Mouse (Mus musculus): ENCODE measurements around the gene Slfn14. TPM values are rescaled to one million over a fixed set of nuclear protein-coding genes. Genes with fewer than 3 reads are reported as not detected.

Slfn14 gene
- under 1 TPM in 1 of 2 experiments, not detected in 1; 0.08 TPM for polyA plus RNA-seq (2017; shearing (Covaris generic))

DNA sequence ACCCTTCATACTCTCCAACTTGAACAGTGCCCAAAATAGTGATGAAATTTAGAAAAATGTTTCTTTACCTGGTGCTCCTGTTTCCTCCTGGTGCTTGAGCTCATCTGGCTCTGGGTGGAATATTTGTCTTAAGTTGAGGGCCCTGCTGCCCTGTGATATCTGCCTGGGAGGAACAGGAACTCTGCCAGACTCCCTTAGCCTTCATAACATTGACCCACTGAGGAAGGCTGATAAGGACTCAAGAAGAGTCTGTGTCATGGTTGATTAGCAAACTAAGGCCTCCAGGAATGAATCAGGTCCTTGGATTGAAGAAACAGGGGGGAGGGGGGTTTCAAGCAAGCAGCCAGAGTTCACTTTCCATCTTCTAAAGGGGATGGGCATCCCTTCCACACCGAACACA is at the start of gene Slfn14:
Gene Slfn14 (minus strand): TSS at position 161 of the 400 bp plus-strand sequence.

GRCm38 (mm10) chr11:83302526-83303251 is 16.2 kb upstream of the Slfn14 start, which contains the start of gene Pex12:
Pex12 (minus strand) TSS chr11:83302586.

DNA sequence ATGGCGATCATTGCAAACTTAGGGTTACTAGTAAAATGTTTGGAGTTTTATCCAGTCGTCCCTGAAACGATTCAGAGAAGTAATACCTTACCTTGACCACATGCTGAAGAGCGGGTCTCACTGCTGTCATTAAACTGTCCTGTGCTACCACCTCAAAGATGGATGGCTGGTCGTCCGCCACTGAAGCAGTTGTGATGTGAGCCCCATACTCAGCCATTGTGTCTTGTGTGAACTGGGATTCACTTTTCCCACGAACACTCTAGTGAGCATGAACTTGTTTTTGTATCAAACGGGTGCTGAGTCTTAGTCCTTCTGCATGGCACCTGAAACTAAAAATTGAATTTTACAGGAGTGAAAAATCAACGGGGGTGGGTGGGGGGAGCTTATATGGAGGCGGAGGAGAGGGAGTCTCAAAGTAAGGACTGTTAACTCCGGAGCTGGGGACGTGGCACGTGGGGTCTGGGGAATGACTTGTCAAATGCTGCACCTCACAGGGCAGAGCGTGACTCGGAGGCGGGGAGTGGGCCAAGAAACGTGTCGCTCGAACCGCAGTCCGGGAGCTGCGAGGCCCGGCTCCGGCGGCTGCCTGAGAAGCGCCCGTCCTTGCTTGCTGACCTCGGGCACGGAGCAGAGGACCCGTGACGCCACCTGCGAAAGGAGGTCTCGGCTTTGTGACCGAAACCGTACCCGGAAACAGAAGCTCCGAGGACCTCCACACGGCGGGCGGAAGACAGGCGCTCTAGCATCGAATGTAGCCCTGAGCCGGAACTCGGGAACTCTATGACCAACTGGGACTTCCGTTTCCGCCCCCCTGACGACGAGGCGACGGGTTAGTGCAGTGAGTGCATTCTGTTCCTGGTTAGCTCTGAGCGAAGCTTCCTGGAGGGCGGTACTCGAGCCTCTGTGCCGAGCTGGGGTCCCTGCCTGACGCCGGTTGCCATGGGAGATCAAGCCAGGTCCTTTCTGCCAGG is 12.0 kb upstream of the Slfn14 start, which contains the start of gene Ap2b1:
Gene Ap2b1 (plus strand): TSS at position 800 of the 971 bp plus-strand sequence.

Other genes with a start within 250 kb of the Slfn14 start
- gene Slfn2, start 221.6 kb downstream of the Slfn14 start, polyA plus RNA-seq (2017; shearing (Covaris generic)) = 100 to 1,000 TPM; 589 to 842 TPM
- gene Slfn1, start 169.9 kb downstream of the Slfn14 start, polyA plus RNA-seq (2017; shearing (Covaris generic)) = 100 to 1,000 TPM; 165 to 319 TPM
- gene Slfn4, start 111.5 kb downstream of the Slfn14 start, polyA plus RNA-seq (2017; shearing (Covaris generic)) = under 1 TPM; 0.33 to 0.55 TPM
- gene Slfn3, start 95.4 kb downstream of the Slfn14 start, polyA plus RNA-seq (2017; shearing (Covaris generic)) = 1 to 10 TPM; 3.5 to 6.2 TPM
- 10 to 100 TPM; 41.1 to 56.0 TPM for gene Ap2b1, start 12.3 kb upstream of the Slfn14 start, polyA plus RNA-seq (2017; shearing (Covaris generic))
- gene Pex12, start 15.9 kb upstream of the Slfn14 start, polyA plus RNA-seq (2017; shearing (Covaris generic)) = 10 to 100 TPM; 12.5 to 14.8 TPM
- gene Rasl10b, start 122.4 kb upstream of the Slfn14 start, polyA plus RNA-seq (2017; shearing (Covaris generic)) = not detected
- not detected for gene Gas2l2, start 142.7 kb upstream of the Slfn14 start, polyA plus RNA-seq (2017; shearing (Covaris generic))
- gene 1700020L24Rik, start 151.0 kb upstream of the Slfn14 start, polyA plus RNA-seq (2017; shearing (Covaris generic)) = 1 to 10 TPM; 1.8 to 2.0 TPM
- under 1 TPM in 1 of 2 experiments, not detected in 1; 0.61 TPM for gene Mmp28, start 176.3 kb upstream of the Slfn14 start, polyA plus RNA-seq (2017; shearing (Covaris generic))
- 10 to 100 TPM; 14.8 to 14.9 TPM for gene Taf15, start 186.4 kb upstream of the Slfn14 start, polyA plus RNA-seq (2017; shearing (Covaris generic))
- under 1 TPM; 0.30 to 0.59 TPM for gene Heatr9, start 235.4 kb upstream of the Slfn14 start, polyA plus RNA-seq (2017; shearing (Covaris generic))
- gene Ccl5, start 243.8 kb upstream of the Slfn14 start, polyA plus RNA-seq (2017; shearing (Covaris generic)) = 100 to 1,000 TPM in 1 of 2 experiments, 10 to 100 TPM in 1; 84.4 to 119 TPM

Data from inflammation-experienced regulatory T-cells (primary cell).